Mouse (Mus musculus) olfactory bulb, adult 2 months (tissue): ENCODE data around the gene Tagap1.
"Not testable (repeated sequence)": the region's sequence is repeated elsewhere in the genome, so short reads cannot be mapped to it uniquely, and the experiment has no call there.

ENCODE experiments used
- CTCF ChIP-seq: fragments of 200-500 bp; IDR thresholded peaks from 2 replicates; pipeline ENCODE4 v1.5.1; 2012; ENCODE audit warnings: low read depth, mild to moderate bottlenecking, low read length, moderate library complexity; ENCODE audit not compliant: insufficient read depth
- POLR2A ChIP-seq: fragments of 200-500 bp; IDR thresholded peaks from 2 replicates; pipeline ENCODE4 v1.6.1; 2012; ENCODE audit warnings: mild to moderate bottlenecking, low read depth, low read length, moderate library complexity; ENCODE audit not compliant: insufficient read depth

DNA sequence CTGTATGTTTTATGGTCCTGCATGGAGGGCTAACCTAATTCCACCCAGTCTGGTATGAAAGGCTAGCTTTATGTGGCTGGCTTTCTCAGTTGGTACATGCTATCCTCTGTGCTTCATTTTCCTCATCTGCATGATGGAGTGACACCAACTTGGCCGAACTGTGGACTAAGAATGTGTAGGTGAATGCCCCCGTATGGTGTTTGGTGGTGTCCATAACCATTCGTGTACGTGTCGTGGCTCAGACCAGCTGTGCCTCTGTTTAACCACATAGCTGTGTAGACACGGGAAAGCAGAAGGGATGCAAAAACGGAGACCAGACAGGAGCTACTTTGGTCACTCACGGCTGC is 13.3 kb downstream of the Tagap1 start:
- not testable (repeated sequence) for TF ChIP-seq POLR2A, CTCF
